Mouse (Mus musculus): ENCODE measurements around the gene Tnnt3. TPM values are rescaled to one million over a fixed set of nuclear protein-coding genes. Genes with fewer than 3 reads are reported as not detected.
A peak's percentile ranks its signal among the peaks of the same experiment; 100 is the strongest.

The Tnnt3 gene
- polyA plus RNA-seq, 1 experiment from 2014 or later, result 23.5 TPM

DNA sequence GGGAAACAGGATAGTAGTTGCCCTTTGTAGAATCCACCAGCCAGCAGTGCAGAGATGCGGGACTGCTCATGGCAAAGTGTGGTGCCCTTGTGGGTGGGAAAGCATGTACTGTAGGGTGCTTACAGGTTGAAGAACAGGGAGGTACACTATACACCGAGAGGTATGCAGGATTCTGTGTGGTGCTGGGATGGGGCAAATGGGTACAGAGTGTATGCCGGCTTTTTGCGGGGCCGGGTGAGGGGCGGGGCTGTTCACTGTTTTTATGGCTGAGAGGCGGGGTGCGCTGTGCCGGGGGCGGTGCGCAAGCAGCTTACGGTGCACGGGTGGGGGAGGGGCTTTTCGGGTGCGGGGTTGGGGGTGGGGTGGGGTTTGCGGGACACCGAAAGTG is 34.0 kb downstream of the Tnnt3 start, which contains the start of gene Mrpl23:
Gene Mrpl23 (plus strand): TSS at position 16 of the 388 bp plus-strand sequence.
- 7% methylated on average over 17 of the region's 17 CpGs for WGBS
- peaks cover 56% of the 10 kb centered on the region for H3K4me1 ChIP-seq

DNA sequence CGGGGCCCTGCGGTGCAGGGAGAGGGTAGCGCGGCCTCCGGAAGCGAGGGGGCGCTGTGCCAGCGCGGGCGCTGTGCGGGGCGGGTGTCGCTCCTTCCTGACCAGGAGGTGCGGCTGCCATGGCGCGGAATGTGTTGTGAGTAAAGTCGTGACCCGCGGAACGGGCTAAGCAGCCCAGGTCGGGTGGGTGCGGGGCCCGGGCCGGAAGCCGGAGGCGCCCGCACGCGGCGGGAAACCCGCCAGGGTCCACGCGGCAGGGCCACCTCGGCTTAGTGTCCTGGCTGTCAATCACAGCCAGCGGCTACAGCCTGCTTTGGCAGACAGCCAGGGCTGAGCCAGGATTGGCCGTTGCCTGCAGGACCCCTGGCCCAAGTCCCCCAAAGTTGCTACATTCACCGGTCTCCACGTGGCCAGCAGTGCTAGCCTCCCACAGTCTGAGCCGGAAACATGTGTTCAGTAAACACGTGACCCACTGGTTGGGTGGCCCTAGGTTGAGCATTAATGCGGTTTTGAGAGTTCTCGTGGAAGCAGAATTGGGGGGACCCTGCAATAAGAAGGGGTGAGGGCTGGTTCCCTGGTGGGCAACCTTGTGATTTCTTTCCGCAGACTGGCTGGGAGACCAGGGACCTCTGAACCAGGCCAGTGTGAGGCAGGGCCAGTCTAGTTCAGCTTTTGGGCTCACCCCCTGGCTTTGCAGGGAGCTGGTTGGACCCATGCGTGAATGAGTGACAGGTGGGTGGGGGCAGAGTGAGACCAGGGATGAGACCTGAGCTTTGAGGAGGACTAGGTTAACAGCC is 34.6 kb downstream of the Tnnt3 start:
- H3K27me3 ChIP-seq, result no peaks in the 10 kb centered on the region
- H3K9me3 ChIP-seq (replicated peaks), result no peaks in the 10 kb centered on the region
- peak overlapping the region; percentile 70 for H3K4me3 ChIP-seq (replicated peaks)
- peak overlapping the region; percentile 83 for H3K4me2 ChIP-seq
- H3K27ac ChIP-seq, result peak overlapping the region; percentile 97
- H3K9ac ChIP-seq, result peak overlapping the region; percentile 82
- 2% methylated on average over 44 of the region's 44 CpGs for WGBS
- peaks cover 57% of the 10 kb centered on the region for H3K4me1 ChIP-seq
- ATAC-seq (replicated peaks; ENCODE audit: low FRiP score), result peak; percentile 77
- peaks cover 15% of the 10 kb centered on the region for H3K36me3 ChIP-seq

More for the DNA sequence above, 34.0 kb downstream of the Tnnt3 start, which contains the start of gene Mrpl23:
- Histone ChIP-seq H3K4me2 (peak within 1 kb of the TSS; percentile 83), H3K27me3 (no peaks in the 10 kb centered on the region), H3K9me3 (replicated peaks) (no peaks in the 10 kb centered on the region), H3K27ac (peak within 1 kb of the TSS; percentile 97), H3K9ac (peak within 1 kb of the TSS; percentile 82), H3K4me3 (replicated peaks) (peak within 1 kb of the TSS; percentile 70), H3K36me3 (peaks cover 15% of the 10 kb centered on the region)
- ATAC-seq (replicated peaks; ENCODE audit: low FRiP score), result peak; percentile 65

DNA sequence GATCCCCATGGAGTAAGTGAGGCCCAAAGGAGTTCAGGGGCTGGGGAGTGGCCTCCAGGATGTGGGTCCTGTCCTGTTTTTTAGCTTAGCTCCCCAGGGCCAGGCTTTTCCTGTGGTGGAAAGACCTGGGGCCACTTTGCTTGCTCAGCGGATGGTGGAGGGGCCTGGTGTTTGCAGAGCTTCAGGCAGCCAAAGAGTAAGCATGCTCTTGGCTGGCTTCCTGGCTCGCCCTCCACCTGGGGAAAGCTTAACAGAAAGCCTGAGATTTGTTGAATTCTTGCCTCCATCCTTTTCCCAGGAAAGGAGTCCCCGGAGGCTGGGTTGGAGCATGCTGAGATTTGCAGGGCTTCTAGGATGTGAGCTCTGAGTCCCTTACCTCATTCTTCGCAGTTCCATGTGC is 36.5 kb downstream of the Tnnt3 start:
- 67% methylated on average over 4 of the region's 4 CpGs for WGBS
- H3K27me3 ChIP-seq, result no peaks in the 10 kb centered on the region
- H3K36me3 ChIP-seq, result peaks cover 15% of the 10 kb centered on the region
- H3K4me3 ChIP-seq (replicated peaks), result no peak overlapping the region
- ATAC-seq (replicated peaks; ENCODE audit: low FRiP score), result no peak
- H3K9ac ChIP-seq, result no peak overlapping the region
- H3K4me1 ChIP-seq, result peaks cover 65% of the 10 kb centered on the region
- H3K4me2 ChIP-seq, result no peak overlapping the region
- H3K27ac ChIP-seq, result peak overlapping the region; percentile 97
- no peaks in the 10 kb centered on the region for H3K9me3 ChIP-seq (replicated peaks)

DNA sequence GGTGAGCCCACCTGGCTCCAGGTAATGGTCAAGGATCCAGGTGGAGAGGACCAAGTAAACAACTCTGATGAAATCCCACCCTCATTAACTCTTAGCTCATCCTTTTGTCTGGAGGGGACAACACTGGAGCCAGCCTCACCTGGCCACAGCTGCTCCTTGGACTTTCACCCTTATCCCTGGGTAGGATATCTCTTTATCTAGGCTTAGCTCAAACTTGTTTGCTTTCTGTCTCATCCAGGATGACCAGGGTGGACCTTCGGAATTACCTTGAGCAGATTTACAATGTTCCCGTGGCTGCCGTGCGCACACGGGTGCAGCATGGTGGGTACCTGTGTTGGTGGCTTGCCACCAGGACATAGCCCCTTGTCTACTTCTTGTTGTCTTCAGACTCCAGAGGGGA is 37.2 kb downstream of the Tnnt3 start:
- Histone ChIP-seq H3K27me3 (no peaks in the 10 kb centered on the region), H3K27ac (peak overlapping the region; percentile 97), H3K4me3 (replicated peaks) (no peak overlapping the region), H3K4me1 (peaks cover 70% of the 10 kb centered on the region), H3K9me3 (replicated peaks) (no peaks in the 10 kb centered on the region), H3K4me2 (no peak overlapping the region), H3K36me3 (peaks cover 15% of the 10 kb centered on the region), H3K9ac (no peak overlapping the region)
- 94% methylated on average over 5 of the region's 5 CpGs for WGBS
- no peak for ATAC-seq (replicated peaks; ENCODE audit: low FRiP score)

DNA sequence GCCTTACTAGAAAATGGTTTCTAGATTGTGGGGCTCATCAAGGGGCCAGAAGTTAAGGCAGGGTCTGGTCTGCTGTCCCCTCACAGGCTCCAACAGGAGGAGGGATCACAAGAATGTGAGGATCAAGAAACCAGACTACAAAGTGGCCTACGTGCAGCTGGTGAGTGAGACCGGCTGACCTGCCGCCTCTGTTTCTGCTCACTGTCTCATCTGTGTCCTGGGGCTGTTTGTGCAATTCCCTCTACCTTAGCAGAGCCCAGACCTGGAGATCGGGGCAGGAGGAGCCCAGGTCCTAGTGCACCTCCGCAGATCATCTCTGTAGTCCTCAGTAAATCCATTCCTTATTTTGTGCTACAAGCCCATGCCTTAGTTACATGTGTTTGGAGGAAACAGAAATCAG is 38.5 kb downstream of the Tnnt3 start:
- Histone ChIP-seq H3K9ac (no peak overlapping the region), H3K4me1 (peaks cover 77% of the 10 kb centered on the region), H3K27me3 (no peaks in the 10 kb centered on the region), H3K4me3 (replicated peaks) (no peak overlapping the region), H3K4me2 (no peak overlapping the region), H3K27ac (peak overlapping the region; percentile 93), H3K36me3 (peaks cover 20% of the 10 kb centered on the region), H3K9me3 (replicated peaks) (no peaks in the 10 kb centered on the region)
- ATAC-seq (replicated peaks; ENCODE audit: low FRiP score), result no peak
- WGBS, result 50% methylated on average over 5 of the region's 5 CpGs

DNA sequence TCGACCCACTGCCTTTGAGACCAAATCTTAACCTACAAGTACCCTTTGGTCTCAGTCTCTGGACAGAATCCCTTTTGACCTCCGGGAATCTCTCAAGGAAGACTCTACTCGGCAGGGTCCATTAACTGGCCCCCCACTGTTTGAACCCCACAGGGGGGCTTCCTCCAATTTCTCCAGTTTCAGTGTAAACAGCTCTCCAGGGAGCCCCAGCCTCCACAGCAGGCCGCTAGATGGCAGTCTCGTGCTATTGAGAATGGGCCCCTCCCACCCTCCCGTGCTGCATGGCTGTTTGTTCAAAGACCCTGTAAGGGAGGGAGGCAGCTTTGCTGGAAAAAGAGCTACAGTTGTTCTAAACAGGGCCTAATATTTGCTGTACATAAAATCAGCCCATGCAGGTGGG is 39.2 kb downstream of the Tnnt3 start:
- Histone ChIP-seq H3K9me3 (replicated peaks) (no peaks in the 10 kb centered on the region), H3K4me3 (replicated peaks) (no peak overlapping the region), H3K4me2 (no peak overlapping the region), H3K27ac (peak overlapping the region; percentile 93), H3K36me3 (peaks cover 20% of the 10 kb centered on the region), H3K9ac (no peak overlapping the region), H3K27me3 (no peaks in the 10 kb centered on the region), H3K4me1 (peaks cover 78% of the 10 kb centered on the region)
- WGBS, result 3% methylated on average over 6 of the region's 6 CpGs
- peak; percentile 34; the same call in 1 of the 2 replicates for ATAC-seq (replicated peaks; ENCODE audit: low FRiP score)

DNA sequence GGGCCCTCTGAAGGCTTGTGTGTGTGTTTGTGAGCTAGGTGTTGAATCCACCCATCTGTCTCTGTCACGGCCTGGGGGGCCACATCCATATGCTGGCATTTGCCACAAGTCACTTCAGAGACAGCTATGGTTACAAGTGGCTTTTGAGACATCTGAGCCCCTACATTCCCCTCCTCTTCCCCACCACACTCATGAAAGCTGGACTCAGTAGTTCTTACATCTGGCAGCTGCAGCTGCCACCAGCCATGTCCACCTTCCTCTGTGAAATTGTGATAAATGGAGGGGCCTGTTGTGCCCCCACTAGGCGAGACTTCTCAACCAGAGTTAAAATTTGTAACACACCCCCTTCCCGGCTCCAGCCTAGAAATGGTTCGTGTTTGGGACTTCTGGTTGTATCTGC is 39.7 kb downstream of the Tnnt3 start:
- H3K4me3 ChIP-seq (replicated peaks), result no peak overlapping the region
- peak overlapping the region; percentile 93 for H3K27ac ChIP-seq
- no peak overlapping the region for H3K9ac ChIP-seq
- ATAC-seq (replicated peaks; ENCODE audit: low FRiP score), result no peak
- peaks cover 20% of the 10 kb centered on the region for H3K36me3 ChIP-seq
- 13% methylated on average over 4 of the region's 4 CpGs for WGBS
- no peaks in the 10 kb centered on the region for H3K27me3 ChIP-seq
- no peaks in the 10 kb centered on the region for H3K9me3 ChIP-seq (replicated peaks)
- peaks cover 79% of the 10 kb centered on the region for H3K4me1 ChIP-seq
- H3K4me2 ChIP-seq, result no peak overlapping the region

DNA sequence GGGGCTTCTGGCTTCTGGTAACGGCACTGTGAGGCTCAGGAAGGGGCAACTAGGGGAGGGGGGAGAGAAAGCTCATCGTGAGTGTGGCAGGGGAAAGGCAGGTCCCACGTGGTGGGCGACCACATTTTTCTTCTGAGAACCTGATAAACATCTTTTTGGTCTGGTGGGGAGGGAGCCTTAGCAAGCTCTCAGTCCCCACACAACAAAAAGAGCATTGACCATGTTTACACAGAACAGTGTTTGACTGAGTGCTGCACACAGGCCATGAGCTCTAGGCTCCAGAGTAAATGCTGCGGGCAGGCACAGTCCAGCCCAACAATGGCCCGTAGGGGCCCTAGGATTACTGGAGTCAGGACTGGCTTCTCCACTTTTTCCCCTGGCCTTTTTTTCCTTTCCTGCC is 40.1 kb downstream of the Tnnt3 start:
- peak overlapping the region; percentile 93 for H3K27ac ChIP-seq
- H3K4me3 ChIP-seq (replicated peaks), result no peak overlapping the region
- ATAC-seq (replicated peaks; ENCODE audit: low FRiP score), result no peak
- H3K9me3 ChIP-seq (replicated peaks), result no peaks in the 10 kb centered on the region
- H3K36me3 ChIP-seq, result peaks cover 20% of the 10 kb centered on the region
- 24% methylated on average over 6 of the region's 6 CpGs for WGBS
- H3K4me1 ChIP-seq, result peaks cover 79% of the 10 kb centered on the region
- no peaks in the 10 kb centered on the region for H3K27me3 ChIP-seq
- H3K9ac ChIP-seq, result 0 out of 2 replicates have a peak overlapping the region, but pooled peaks have one; percentile 12
- no peak overlapping the region for H3K4me2 ChIP-seq

DNA sequence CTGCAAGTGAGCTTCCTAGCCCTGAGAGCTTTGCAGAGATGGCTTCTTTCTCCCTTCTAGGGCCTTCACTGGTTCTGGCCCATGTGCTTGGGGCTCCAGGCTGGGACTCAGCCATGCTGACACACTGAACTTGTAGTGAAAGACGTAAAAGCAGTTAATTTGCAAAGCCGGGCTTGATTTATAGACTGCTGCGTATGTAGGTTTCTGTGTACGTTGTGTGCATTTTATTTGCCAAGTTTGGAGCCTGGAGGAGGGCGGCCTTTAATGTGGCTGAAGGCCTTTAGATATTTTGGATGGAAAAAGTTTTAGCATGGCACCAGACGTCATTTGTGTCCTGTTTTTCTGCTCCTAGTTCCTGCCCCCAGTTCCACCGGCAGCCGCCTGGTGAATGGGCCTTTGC is 41.2 kb downstream of the Tnnt3 start:
- Histone ChIP-seq H3K4me2 (no peak overlapping the region), H3K4me1 (peaks cover 73% of the 10 kb centered on the region), H3K9me3 (replicated peaks) (no peaks in the 10 kb centered on the region), H3K27me3 (no peaks in the 10 kb centered on the region), H3K9ac (no peak overlapping the region), H3K36me3 (peaks cover 20% of the 10 kb centered on the region), H3K4me3 (replicated peaks) (no peak overlapping the region), H3K27ac (peak overlapping the region; percentile 93)
- 32% methylated on average over 8 of the region's 8 CpGs for WGBS
- no peak for ATAC-seq (replicated peaks; ENCODE audit: low FRiP score)

DNA sequence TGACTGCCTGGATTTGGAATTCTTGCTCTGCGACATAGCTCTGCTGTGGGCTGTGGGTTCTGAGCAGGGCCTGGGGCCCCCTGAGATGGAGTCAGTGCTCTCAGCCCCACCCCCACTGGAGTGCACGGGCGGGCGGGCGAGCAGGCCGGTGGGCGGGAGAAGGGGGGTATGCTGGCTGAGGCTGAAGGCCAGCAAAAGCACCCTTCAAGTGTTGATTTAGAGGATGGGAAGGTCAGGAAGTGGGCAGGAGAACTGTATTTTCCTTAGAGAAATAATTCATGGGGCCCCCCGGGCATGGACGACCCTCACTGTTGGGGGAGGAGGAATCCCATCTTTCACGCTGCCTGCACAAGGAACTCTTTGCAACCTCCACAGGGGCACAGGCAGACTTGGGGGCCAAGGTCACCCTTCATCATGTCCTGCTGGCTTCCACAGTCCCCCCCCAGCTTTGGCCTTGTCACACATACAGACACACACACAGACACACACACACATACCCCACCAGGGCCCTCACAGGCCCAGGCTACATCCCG is 44.2 kb downstream of the Tnnt3 start:
- no peaks in the 10 kb centered on the region for H3K9me3 ChIP-seq (replicated peaks)
- no peaks in the 10 kb centered on the region for H3K27me3 ChIP-seq
- WGBS, result 6% methylated on average over 11 of the region's 11 CpGs
- H3K4me1 ChIP-seq, result peaks cover 84% of the 10 kb centered on the region
- ATAC-seq (replicated peaks; ENCODE audit: low FRiP score), result peak; percentile 83
- H3K36me3 ChIP-seq, result peaks cover 6% of the 10 kb centered on the region; the same call in 1 of the 2 replicates
- no peak overlapping the region for H3K4me3 ChIP-seq (replicated peaks)
- peak overlapping the region; percentile 29 for H3K4me2 ChIP-seq
- peak overlapping the region; percentile 18; the same call in 1 of the 2 replicates for H3K9ac ChIP-seq
- peak overlapping the region; percentile 93 for H3K27ac ChIP-seq

DNA sequence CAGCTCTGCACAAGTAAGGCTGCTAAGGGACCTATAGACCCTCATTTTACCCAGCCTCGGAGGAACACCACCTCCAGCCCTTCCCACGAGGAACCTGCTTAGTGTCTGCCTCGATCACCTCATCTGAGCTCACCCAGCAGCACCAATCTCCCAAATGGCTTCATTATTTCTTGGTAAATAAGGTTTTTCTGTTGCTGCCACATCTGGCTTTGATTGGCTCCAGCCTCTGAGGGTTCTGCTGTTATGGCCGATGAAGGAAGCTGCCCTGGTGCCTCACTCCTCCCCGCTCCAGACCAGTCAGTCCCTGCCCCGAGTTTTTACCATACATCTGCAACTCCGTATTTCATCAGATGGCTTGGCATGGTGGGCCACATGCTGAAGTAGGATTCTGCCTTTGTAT is 47.3 kb downstream of the Tnnt3 start:
- Histone ChIP-seq H3K27ac (peak overlapping the region; percentile 33), H3K9me3 (replicated peaks) (no peaks in the 10 kb centered on the region), H3K4me3 (replicated peaks) (no peak overlapping the region), H3K27me3 (no peaks in the 10 kb centered on the region), H3K9ac (no peak overlapping the region), H3K36me3 (peaks cover 6% of the 10 kb centered on the region; the same call in 1 of the 2 replicates), H3K4me1 (peaks cover 78% of the 10 kb centered on the region), H3K4me2 (no peak overlapping the region)
- 70% methylated on average over 7 of the region's 7 CpGs for WGBS
- no peak for ATAC-seq (replicated peaks; ENCODE audit: low FRiP score)

DNA sequence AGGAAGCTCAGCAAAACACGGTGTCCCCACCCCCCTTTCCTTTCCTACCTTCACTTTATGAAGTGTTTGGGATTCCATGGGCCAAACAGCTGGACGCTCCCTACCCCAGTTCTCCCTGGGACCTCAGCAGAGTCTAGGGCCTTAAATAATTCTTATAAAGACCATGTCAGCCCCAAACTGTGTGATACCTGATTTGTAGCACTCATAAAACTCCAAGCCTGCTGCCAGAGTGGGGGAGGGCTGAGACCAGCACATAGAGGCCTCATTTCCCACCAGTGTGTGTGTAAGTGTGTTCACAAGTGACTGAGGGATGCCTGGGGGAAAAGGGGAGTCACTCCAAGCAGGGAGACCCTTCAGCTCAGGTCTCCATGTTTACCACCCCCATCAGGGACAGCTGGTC is 49.2 kb downstream of the Tnnt3 start:
- 15% methylated on average over 2 of the region's 2 CpGs for WGBS
- ATAC-seq (replicated peaks; ENCODE audit: low FRiP score), result peak; percentile 10
- peaks cover 71% of the 10 kb centered on the region for H3K4me1 ChIP-seq

More for the DNA sequence above, 49.2 kb downstream of the Tnnt3 start:
- no peaks in the 10 kb centered on the region for H3K9me3 ChIP-seq (replicated peaks)
- no peaks in the 10 kb centered on the region for H3K36me3 ChIP-seq
- no peak overlapping the region for H3K4me3 ChIP-seq (replicated peaks)
- H3K9ac ChIP-seq, result no peak overlapping the region
- no peak overlapping the region for H3K4me2 ChIP-seq
- no peaks in the 10 kb centered on the region for H3K27me3 ChIP-seq
- peak overlapping the region; percentile 86 for H3K27ac ChIP-seq
